Mouse (Mus musculus): Measurements from ENCODE around the gene Thap2. TPM values are rescaled to one million over a fixed set of nuclear protein-coding genes. Genes with fewer than 3 reads are reported as not detected.

Gene Thap2
- 15.6 and 21.6 TPM in 2 replicates for total RNA-seq (2014; rRNA removed)
- 12.0 and 13.8 TPM in 2 replicates for polyA plus RNA-seq (2015; fragmentation: Nextera tagmentation; extraction: Ambion mirVana)

- H3K9ac ChIP-seq, result peak within 1 kb of the TSS; percentile 90
- peak within 1 kb of the TSS; percentile 64 for H3K4me2 ChIP-seq (ENCODE audit: low read depth)
- under 1% methylated on average over 65 of the region's 65 CpGs for WGBS
- H3K27me3 ChIP-seq (ENCODE audit: insufficient read depth, low read length), result no peaks in the 10 kb centered on the region
- ATAC-seq, result peak; percentile 98
- peak within 1 kb of the TSS; percentile 65 for H3K4me3 ChIP-seq (ENCODE audit: low read depth, low read length)
- peak; percentile 86 for TF ChIP-seq CTCF (IDR thresholded peaks at IDR 0.05; ENCODE audit: low read depth)
- no peaks in the 10 kb centered on the region for H3K9me3 ChIP-seq (ENCODE audit: low read length)
- peak within 1 kb of the TSS; percentile 98 for H3K27ac ChIP-seq (ENCODE audit: low read depth, low read length)
- peak; percentile 99 for DNase-seq
- H3K4me1 ChIP-seq (ENCODE audit: insufficient read depth), result peaks cover 32% of the 10 kb centered on the region
- peaks cover 2% of the 10 kb centered on the region; the same call in 1 of the 2 replicates for H3K36me3 ChIP-seq (ENCODE audit: insufficient read depth)
Measured at GRCm38 (mm10) chr10:115384221-115385017, at the start of gene Thap2, which contains the start of gene Zfc3h1. Gene Thap2 (minus strand): TSS chr10:115384443. Gene Zfc3h1 (plus strand): TSS chr10:115384959.

- Histone ChIP-seq H3K4me2 (ENCODE audit: low read depth) (no peak overlapping the region), H3K9ac (no peak overlapping the region), H3K9me3 (ENCODE audit: low read length) (no peaks in the 10 kb centered on the region), H3K27ac (ENCODE audit: low read depth, low read length) (no peak overlapping the region), H3K4me1 (ENCODE audit: insufficient read depth) (no peaks in the 10 kb centered on the region), H3K4me3 (ENCODE audit: low read depth, low read length) (no peak overlapping the region), H3K27me3 (ENCODE audit: insufficient read depth, low read length) (no peaks in the 10 kb centered on the region), H3K36me3 (ENCODE audit: insufficient read depth) (peaks cover 44% of the 10 kb centered on the region)
- no peak for TF ChIP-seq CTCF (IDR thresholded peaks at IDR 0.05; ENCODE audit: low read depth)
- no peak for ATAC-seq
- no peak for DNase-seq
- WGBS, result 38% methylated on average over 2 of the region's 2 CpGs
Measured at GRCm38 (mm10) chr10:115425351-115425750, 41.1 kb upstream of the Thap2 start.

- Histone ChIP-seq H3K27me3 (ENCODE audit: insufficient read depth, low read length) (no peaks in the 10 kb centered on the region), H3K4me1 (ENCODE audit: insufficient read depth) (no peaks in the 10 kb centered on the region), H3K4me3 (ENCODE audit: low read depth, low read length) (no peak overlapping the region), H3K9me3 (ENCODE audit: low read length) (no peaks in the 10 kb centered on the region), H3K27ac (ENCODE audit: low read depth, low read length) (no peak overlapping the region), H3K9ac (no peak overlapping the region), H3K36me3 (ENCODE audit: insufficient read depth) (peaks cover 33% of the 10 kb centered on the region), H3K4me2 (ENCODE audit: low read depth) (no peak overlapping the region)
- no peak for ATAC-seq
- 78% methylated on average over 4 of the region's 4 CpGs for WGBS
- TF ChIP-seq CTCF (IDR thresholded peaks at IDR 0.05; ENCODE audit: low read depth), result no peak
- no peak for DNase-seq
Measured at GRCm38 (mm10) chr10:115421976-115422375, 37.7 kb upstream of the Thap2 start.

GRCm38 (mm10) chr10:115414056-115414455, 29.8 kb upstream of the Thap2 start:
- ATAC-seq, result no peak
- Histone ChIP-seq H3K27me3 (ENCODE audit: insufficient read depth, low read length) (no peaks in the 10 kb centered on the region), H3K36me3 (ENCODE audit: insufficient read depth) (peaks cover 58% of the 10 kb centered on the region), H3K4me2 (ENCODE audit: low read depth) (no peak overlapping the region), H3K4me3 (ENCODE audit: low read depth, low read length) (no peak overlapping the region), H3K4me1 (ENCODE audit: insufficient read depth) (no peaks in the 10 kb centered on the region), H3K9me3 (ENCODE audit: low read length) (no peaks in the 10 kb centered on the region), H3K9ac (no peak overlapping the region), H3K27ac (ENCODE audit: low read depth, low read length) (no peak overlapping the region)
- DNase-seq, result no peak
- WGBS, result 95% methylated on average over 3 of the region's 3 CpGs
- no peak for TF ChIP-seq CTCF (IDR thresholded peaks at IDR 0.05; ENCODE audit: low read depth)

- Histone ChIP-seq H3K36me3 (ENCODE audit: insufficient read depth) (peaks cover 59% of the 10 kb centered on the region), H3K9ac (no peak overlapping the region), H3K4me1 (ENCODE audit: insufficient read depth) (no peaks in the 10 kb centered on the region), H3K9me3 (ENCODE audit: low read length) (no peaks in the 10 kb centered on the region), H3K4me3 (ENCODE audit: low read depth, low read length) (no peak overlapping the region), H3K27ac (ENCODE audit: low read depth, low read length) (no peak overlapping the region), H3K4me2 (ENCODE audit: low read depth) (no peak overlapping the region), H3K27me3 (ENCODE audit: insufficient read depth, low read length) (no peaks in the 10 kb centered on the region)
- no peak for ATAC-seq
- TF ChIP-seq CTCF (IDR thresholded peaks at IDR 0.05; ENCODE audit: low read depth), result no peak
- 80% methylated on average over 2 of the region's 2 CpGs for WGBS
- DNase-seq, result no peak
Measured at GRCm38 (mm10) chr10:115413496-115413895, 29.3 kb upstream of the Thap2 start.

- peaks cover 47% of the 10 kb centered on the region for H3K36me3 ChIP-seq (ENCODE audit: insufficient read depth)
Measured at GRCm38 (mm10) chr10:115406393-115406792, 22.1 kb upstream of the Thap2 start.

GRCm38 (mm10) chr10:115391896-115392295, 7.7 kb upstream of the Thap2 start:
- ATAC-seq, result no peak
- Histone ChIP-seq H3K4me2 (ENCODE audit: low read depth) (no peak overlapping the region), H3K27me3 (ENCODE audit: insufficient read depth, low read length) (no peaks in the 10 kb centered on the region), H3K4me3 (ENCODE audit: low read depth, low read length) (no peak overlapping the region), H3K9me3 (ENCODE audit: low read length) (no peaks in the 10 kb centered on the region), H3K27ac (ENCODE audit: low read depth, low read length) (no peak overlapping the region), H3K9ac (no peak overlapping the region), H3K4me1 (ENCODE audit: insufficient read depth) (peaks cover 9% of the 10 kb centered on the region), H3K36me3 (ENCODE audit: insufficient read depth) (peaks cover 12% of the 10 kb centered on the region)
- no peak for TF ChIP-seq CTCF (IDR thresholded peaks at IDR 0.05; ENCODE audit: low read depth)
- no peak for DNase-seq
- WGBS, result 97% methylated on average over 1 of the region's 1 CpGs

More at GRCm38 (mm10) chr10:115406393-115406792, 22.1 kb upstream of the Thap2 start:
- Histone ChIP-seq H3K4me1 (ENCODE audit: insufficient read depth) (no peaks in the 10 kb centered on the region), H3K27me3 (ENCODE audit: insufficient read depth, low read length) (no peaks in the 10 kb centered on the region), H3K4me3 (ENCODE audit: low read depth, low read length) (no peak overlapping the region), H3K27ac (ENCODE audit: low read depth, low read length) (no peak overlapping the region), H3K9ac (no peak overlapping the region), H3K9me3 (ENCODE audit: low read length) (no peaks in the 10 kb centered on the region), H3K4me2 (ENCODE audit: low read depth) (no peak overlapping the region)
- peak; percentile 53; the same call in 1 of the 2 replicates for ATAC-seq
- peak; percentile 83 for DNase-seq
- TF ChIP-seq CTCF (IDR thresholded peaks at IDR 0.05; ENCODE audit: low read depth), result peak; percentile 84
- WGBS, result 61% methylated on average over 6 of the region's 6 CpGs
